Mouse (Mus musculus): ENCODE measurements around the gene Zbtb8b. TPM values are rescaled to one million over a fixed set of nuclear protein-coding genes. Genes with fewer than 3 reads are reported as not detected.

The Zbtb8b gene
- total RNA-seq, 2 experiments from 2014 or later = 5.3 to 6.0 TPM

DNA sequence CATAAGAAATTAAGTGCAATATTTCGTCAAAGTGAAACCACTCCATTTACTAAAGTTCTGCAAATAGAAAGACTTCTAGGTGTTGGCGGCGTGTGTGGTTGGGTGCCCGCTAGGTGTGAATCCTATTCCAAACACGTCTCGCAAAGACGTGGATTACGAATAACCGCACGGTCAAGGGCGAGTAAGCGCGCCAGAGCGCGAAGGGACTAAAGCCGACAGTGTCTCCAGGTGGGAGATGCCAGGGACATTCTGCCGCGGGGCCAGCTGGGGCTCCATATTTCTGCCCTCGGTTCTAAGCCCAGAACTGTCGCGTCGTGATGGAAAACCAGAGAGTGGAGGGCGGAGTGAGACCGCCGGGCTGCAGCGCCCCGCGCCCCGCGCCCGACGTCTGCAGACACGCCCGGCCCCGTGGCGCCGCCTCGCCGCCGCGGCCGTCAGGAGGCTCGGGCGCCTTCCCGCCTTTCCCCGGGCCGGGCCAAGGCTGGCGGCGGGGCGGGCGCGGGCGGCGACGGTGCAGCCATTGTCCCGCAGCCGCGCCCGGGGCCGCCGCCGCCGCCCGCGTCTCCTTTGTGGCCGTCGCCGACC, 63.6 kb downstream of the Zbtb8b start:
- peak; percentile 16 to 36 for DNase-seq (ENCODE audit: low spot score in 2 of 2)

GRCm38 (mm10) chr4:129375821-129376220, 64.8 kb downstream of the Zbtb8b start:
- no peak for DNase-seq (ENCODE audit: low spot score in 2 of 2)

Other genes with a start within 250 kb of the Zbtb8b start
- 1 to 10 TPM; 6.4 to 7.5 TPM for gene C77080, start 179.4 kb downstream of the Zbtb8b start, total RNA-seq (2021)
- under 1 TPM; 0.99 TPM for gene Sync, start 153.2 kb downstream of the Zbtb8b start, total RNA-seq (2021)
- 100 to 1,000 TPM; 124 to 134 TPM for gene Rbbp4, start 105.5 kb downstream of the Zbtb8b start, total RNA-seq (2021)
- gene Zbtb8os, start 105.2 kb downstream of the Zbtb8b start, total RNA-seq (2021) = 10 to 100 TPM; 27.4 to 31.6 TPM
- gene Zbtb8a, start 62.7 kb downstream of the Zbtb8b start, total RNA-seq (2021) = 1 to 10 TPM; 3.2 to 3.5 TPM
- gene Bsdc1, start 20.7 kb upstream of the Zbtb8b start, total RNA-seq (2021) = 10 to 100 TPM; 63.0 to 63.5 TPM
- gene Tssk3, start 50.2 kb upstream of the Zbtb8b start, total RNA-seq (2021) = not detected
- not detected for gene Fam229a, start 50.3 kb upstream of the Zbtb8b start, total RNA-seq (2021)
- 10 to 100 TPM; 72.5 to 76.6 TPM for gene Marcksl1, start 72.7 kb upstream of the Zbtb8b start, total RNA-seq (2021)
- gene Hdac1, start 101.9 kb upstream of the Zbtb8b start, total RNA-seq (2021) = 10 to 100 TPM; 36.9 to 43.0 TPM
- gene Lck, start 132.8 kb upstream of the Zbtb8b start, total RNA-seq (2021) = 1 to 10 TPM; 3.4 to 3.9 TPM
- under 1 TPM; 0.51 to 0.74 TPM for gene Fam167b, start 137.7 kb upstream of the Zbtb8b start, total RNA-seq (2021)
- 100 to 1,000 TPM; 127 to 131 TPM for gene Eif3i, start 159.8 kb upstream of the Zbtb8b start, total RNA-seq (2021)
- 10 to 100 TPM; 73.7 to 79.8 TPM for gene Tmem234, start 159.8 kb upstream of the Zbtb8b start, total RNA-seq (2021)
- gene Dcdc2b, start 173.4 kb upstream of the Zbtb8b start, total RNA-seq (2021) = 1 to 10 TPM; 5.6 to 6.2 TPM
- gene Iqcc, start 178.2 kb upstream of the Zbtb8b start, total RNA-seq (2021) = 10 to 100 TPM; 36.2 to 37.4 TPM
- 10 to 100 TPM; 55.7 to 59.1 TPM for gene Ccdc28b, start 183.1 kb upstream of the Zbtb8b start, total RNA-seq (2021)
- gene Txlna, start 200.2 kb upstream of the Zbtb8b start, total RNA-seq (2021) = 10 to 100 TPM; 49.9 to 51.3 TPM
- 10 to 100 TPM; 87.8 to 89.6 TPM for gene Kpna6, start 231.9 kb upstream of the Zbtb8b start, total RNA-seq (2021)

Data from layer of hippocampus, adult 18-20 months (tissue).